Mouse (Mus musculus) heart, adult 8-10 months (tissue): ENCODE data around the gene Cdh6. TPM values are rescaled to one million over a fixed set of nuclear protein-coding genes. Genes with fewer than 3 reads are reported as not detected.

ENCODE experiments used
- DNase-seq: peaks from one replicate; pipeline ENCODE4 v3.0.0; 2022; ENCODE audit warnings: low spot score
- total RNA-seq, 4 experiments: library from RNA; stranded (reverse); gene quantifications; 2 replicates each; pipeline ENCODE4 v1.2.4; 2022

Cdh6 gene
- total RNA-seq = under 1 TPM; 0.26 to 0.31 (median 0.29) TPM

DNA sequence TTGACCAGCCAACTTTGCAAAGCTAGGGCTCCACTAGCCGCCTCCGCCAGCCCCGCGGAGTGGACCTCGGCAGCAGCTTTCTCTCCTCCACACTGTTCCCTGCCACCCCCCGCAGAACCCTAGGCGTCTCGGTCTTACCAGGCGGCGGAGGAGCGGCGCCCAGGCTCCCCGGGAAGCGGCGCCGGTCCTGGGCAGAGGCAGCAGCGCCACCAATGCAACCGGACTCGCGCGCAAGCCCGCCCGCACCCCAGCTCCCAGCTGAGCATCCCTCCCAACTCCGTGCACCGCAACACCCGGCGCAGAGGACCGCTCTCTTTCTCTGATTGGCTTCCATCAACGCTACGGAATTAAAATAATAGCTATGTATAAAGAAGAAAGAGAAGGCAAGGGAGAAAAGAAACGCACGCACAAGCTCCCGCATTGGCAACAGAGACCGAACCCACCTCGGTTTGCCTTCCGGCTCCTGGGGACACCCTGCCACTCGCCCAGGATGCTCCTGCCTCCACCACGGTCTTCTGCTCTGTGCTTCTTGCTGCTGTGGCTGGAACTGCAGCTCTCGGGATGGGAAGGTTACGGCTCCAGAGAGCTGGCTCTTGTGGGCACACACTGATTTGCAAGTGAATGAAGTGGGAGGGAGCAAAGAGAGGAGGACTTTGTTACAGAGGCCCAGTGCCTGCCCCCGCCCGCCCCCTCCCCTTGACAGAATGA is at the start of gene Cdh6:
Gene Cdh6, minus strand, starts transcription at position 605 of the 708 bp plus-strand sequence.
- no peak for DNase-seq

GRCm38 (mm10) chr15:13219727-13220454 is 46.4 kb upstream of the Cdh6 start:
- no peak for DNase-seq

- no peak for DNase-seq
Observed at GRCm38 (mm10) chr15:13217800-13218199, 44.3 kb upstream of the Cdh6 start.

- DNase-seq = no peak
Observed at GRCm38 (mm10) chr15:13217161-13217560, 43.7 kb upstream of the Cdh6 start.

DNA sequence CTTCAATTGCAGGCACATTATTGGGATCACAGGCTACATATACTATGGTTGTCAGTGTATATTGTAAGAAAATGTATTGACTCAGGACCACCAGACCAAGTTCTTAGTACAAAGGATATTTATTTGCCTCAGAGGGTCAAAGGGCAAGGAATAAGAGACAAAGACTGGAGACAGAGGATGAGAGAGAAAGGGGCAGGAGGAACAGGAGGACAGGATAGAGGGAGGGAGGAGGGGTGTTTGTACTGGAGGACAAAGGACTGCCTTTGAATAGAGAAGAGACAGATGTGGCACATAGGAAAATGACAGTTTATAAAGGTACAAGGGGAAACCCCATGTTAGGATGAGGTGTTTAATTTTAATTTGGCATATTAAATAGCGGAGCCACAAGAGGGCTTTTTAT is 39.5 kb upstream of the Cdh6 start:
- DNase-seq = no peak

GRCm38 (mm10) chr15:13212027-13212685 is 38.7 kb upstream of the Cdh6 start:
- no peak for DNase-seq

DNA sequence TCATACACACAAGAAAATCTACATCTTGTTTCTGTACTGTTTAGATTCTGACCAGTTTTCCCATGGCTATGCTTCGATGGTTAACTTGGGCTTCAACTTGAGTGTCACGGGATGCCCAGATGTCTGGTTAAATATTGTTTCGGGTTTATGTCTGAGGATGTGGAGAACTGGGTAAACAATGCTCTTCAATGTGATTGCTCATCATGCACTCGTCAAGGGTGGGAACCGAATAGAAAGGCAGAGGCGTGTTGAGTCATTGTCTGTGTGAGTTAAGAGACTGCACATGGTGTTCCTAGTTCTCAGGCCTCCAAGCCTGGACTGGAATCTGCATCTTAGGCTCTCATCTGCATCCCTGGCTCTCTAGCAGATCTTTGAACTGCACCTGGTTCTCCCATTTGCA is 36.7 kb upstream of the Cdh6 start:
- no peak for DNase-seq

DNA sequence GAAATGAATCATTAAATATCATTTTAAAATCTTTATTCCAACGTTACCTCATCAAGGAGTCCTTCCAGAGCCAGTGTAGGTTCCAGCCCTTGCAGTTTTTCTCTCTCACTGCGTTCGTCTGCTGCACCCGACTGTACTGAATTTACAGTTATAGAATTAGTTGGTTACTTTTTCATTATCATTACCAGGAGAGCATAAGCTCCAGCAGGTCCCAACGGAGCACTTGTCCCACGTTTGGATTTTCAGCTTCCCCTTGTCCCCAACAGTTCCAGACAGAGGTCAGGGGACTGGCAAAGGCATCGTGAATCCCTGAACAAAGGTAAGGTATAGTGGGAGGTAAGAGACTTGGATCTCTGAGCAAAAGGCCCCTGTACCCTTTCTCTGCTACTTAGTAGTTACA is 35.2 kb upstream of the Cdh6 start:
- DNase-seq = no peak

- DNase-seq = no peak
Observed at GRCm38 (mm10) chr15:13196237-13196636, 22.8 kb upstream of the Cdh6 start.

DNA sequence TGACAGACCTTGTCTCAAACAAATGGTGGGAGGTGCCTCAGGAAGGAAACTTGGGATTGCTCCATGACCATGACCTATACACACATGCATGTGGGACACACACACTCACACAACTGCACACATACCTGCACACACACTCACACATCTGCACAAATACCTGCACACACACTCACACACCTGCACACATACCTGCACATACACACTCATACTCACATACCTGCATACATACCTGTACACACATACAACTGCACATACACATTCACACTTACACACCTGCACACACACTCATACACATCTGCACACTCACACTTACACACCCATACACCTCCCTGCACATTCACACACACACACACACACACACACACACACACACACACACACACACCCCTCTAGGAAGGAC is 20.6 kb upstream of the Cdh6 start:
- DNase-seq = no peak

DNA sequence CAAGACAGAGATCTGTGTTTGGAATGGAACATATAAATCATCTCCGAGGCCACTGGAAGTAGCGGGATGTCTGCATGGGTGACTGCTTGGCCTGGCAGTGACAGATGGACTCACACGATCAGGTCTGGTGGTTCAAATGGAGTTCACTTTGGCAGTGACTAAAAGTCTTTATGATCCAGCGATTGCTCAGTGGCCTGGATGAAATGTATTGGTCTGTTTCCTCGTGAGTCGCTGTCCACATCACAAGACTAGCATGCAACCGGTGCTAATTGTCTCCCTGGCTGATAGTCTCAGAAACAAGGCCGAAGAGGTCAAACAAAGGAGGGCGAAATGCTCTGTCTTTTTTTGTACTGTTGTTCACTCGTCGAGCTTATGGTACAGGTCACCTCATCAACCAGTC is 19.6 kb upstream of the Cdh6 start:
- no peak for DNase-seq

DNA sequence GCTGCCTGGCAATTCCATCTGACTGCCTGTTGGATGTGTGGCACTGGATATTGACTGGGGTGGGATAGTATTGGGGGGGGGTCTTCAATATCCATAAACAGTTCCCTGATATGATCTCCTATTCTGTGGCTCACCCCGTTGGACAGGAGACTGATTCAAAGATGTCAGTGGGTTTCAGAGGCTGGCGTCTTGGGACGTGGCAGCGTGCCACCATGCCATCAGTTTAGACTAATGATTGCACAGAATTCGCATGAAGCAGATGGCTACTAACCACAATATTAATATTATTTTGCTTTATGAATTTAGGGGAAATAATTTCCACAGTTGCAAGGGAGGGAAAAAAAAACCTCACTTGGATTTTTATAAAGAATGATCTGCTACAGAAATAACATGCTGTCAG is 10.2 kb upstream of the Cdh6 start:
- no peak for DNase-seq

- DNase-seq = no peak
Observed at GRCm38 (mm10) chr15:13181430-13181829, 8.0 kb upstream of the Cdh6 start.

DNA sequence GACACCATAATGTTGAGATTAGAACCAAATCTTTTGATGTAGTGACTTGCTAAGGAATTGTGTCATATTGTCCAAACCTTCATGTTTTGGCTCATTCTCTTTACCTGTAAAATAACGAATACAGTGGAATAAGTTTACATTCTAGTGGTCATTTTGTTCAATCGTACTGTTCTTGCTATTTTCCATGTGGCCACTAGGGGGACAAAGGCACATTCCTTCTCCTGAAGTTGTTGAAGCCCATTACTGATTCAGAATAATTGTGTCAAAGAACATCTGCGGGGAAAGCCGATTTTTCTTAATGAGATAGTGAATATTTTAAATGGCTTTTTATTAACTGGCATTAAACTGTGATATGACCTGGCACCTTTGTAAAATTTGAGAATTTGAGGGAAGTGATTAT is 7.5 kb upstream of the Cdh6 start:
- DNase-seq = no peak

- no peak for DNase-seq
Observed at GRCm38 (mm10) chr15:13175978-13176377, 2.5 kb upstream of the Cdh6 start.

DNA sequence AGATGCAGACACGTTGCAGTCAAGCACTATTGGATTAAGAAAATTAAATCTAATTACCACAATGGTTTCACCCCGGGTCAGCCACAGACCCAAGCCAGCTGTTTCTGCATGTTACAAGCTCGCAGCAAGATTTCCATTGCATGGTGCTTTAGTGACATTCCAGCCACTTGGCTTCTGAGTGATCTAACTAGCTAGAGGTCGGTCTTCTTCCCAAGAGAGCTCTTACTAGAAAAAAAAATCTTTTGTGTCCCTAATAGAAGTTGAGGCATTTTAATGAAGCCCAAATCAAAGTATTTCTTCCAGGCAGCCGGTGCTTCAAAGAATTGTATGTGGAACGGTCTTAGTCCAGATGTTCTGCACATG is 1.1 kb upstream of the Cdh6 start:
- DNase-seq = no peak

- DNase-seq = no peak
Observed at GRCm38 (mm10) chr15:13173840-13174617, 554 bp upstream of the Cdh6 start.

GRCm38 (mm10) chr15:13172365-13173070 is 957 bp downstream of the Cdh6 start:
- DNase-seq = no peak

DNA sequence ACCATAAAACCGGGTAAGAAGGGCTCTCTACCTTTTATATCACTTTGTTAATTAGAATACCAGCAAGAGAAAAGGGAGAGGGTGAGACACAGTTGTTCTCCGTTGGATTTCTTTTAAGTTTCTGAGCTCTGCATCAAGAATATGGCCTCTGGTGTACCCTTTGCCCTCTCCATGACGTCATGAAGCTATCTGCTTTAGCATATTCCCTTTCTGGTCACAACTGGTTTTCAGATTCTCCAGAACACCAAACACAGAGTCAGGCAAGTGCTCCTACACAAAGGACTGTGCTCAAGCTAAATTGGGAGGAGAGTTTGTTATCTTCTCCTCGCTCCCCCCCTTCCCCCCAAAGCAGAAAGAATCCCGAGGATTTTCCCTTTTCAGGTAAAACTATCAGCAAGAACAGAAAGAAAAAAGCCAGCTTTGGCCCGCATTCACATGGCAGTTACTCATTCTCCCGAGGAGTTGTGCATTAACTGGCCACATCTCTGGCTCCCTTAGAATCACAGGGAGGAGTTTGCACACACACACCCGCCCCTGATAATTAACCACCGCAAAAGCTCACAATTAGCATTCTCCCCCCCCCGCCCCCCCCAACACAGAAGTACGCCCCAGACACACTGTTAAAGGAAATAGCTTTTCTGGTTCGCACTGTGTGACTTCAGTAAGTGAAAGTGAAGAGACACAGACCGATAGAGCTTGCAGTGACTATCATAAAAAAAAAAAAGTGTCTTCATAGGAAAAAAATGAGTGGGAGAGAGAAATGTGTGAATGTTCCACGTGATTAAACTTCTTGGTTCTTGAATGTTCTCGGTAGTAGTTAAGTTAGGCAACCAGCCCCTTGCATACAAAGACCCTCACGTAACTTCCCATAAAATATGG is 1.8 kb downstream of the Cdh6 start:
- DNase-seq = no peak

GRCm38 (mm10) chr15:13165094-13165885 is 8.2 kb downstream of the Cdh6 start:
- DNase-seq = no peak
